Mouse (Mus musculus) E14TG2a.4 (cell line): ENCODE measurements around the gene Foxp1.

ENCODE experiments used
- CTCF ChIP-seq: conservative IDR thresholded peaks from 2 replicates; pipeline ENCODE4 v1.5.1; 2014; ENCODE audit warnings: low read length
- NANOG ChIP-seq: IDR thresholded peaks from 2 replicates; pipeline ENCODE4 v1.6.1; 2014; ENCODE audit warnings: borderline replicate concordance, low read length, mixed read lengths
- POU5F1 ChIP-seq: IDR thresholded peaks from 2 replicates; pipeline ENCODE4 v1.6.1; 2014; ENCODE audit warnings: low read length, borderline replicate concordance

GRCm38 (mm10) chr6:99028161-99028988, 494.1 kb downstream of the Foxp1 start:
- TF ChIP-seq CTCF (no peak), NANOG (no peak), POU5F1 (no peak)
